Comparison of ENCODE assay signal across 8 mouse cellular contexts in genomic region chr14:46390249-46390775, GRCm38 (mm10). TPM values are rescaled to one million over a fixed set of nuclear protein-coding genes. Genes with fewer than 3 reads are reported as not detected.
DNase-seq lines count a peak whose midpoint lies in the region; ATAC-seq lines count a peak whose summit lies in the region.

Gene Bmp4, minus strand, starts transcription at chr14:46390669.

- peak; percentile 27 for DNase-seq in ovary, postnatal 36 days (ENCODE audit: low spot score)
- DNase-seq in ovary, postnatal 14 days (ENCODE audit: low spot score): no peak
- DNase-seq in gastrocnemius, postnatal 36 days: peak; percentile 44 to 70
- peak; percentile 80 for DNase-seq in intestine, embryonic 14.5 days (ENCODE audit: low spot score)
- peak; percentile 31 for DNase-seq in retina, embryonic 14.5 days (ENCODE audit: low spot score)
- DNase-seq in layer of hippocampus, adult 18-20 months (ENCODE audit: low spot score in 2 of 2): no peak
- DNase-seq in cerebellum, adult 9-10 months: no peak

- intact Hi-C loops in gastrocnemius, postnatal 36 days (cut with DNase I): no loop called here

- no peaks in the 10 kb centered on the region for H3K4me1 ChIP-seq in intestine, embryonic 14.5 days (replicated peaks; ENCODE audit: control insufficient read depth, insufficient read depth, low read length)
- H3K4me1 ChIP-seq in liver, embryonic 15.5 days (replicated peaks): peaks cover 12% of the 10 kb centered on the region

- H3K4me3 ChIP-seq in intestine, embryonic 14.5 days (ENCODE audit: low read depth, low read length): peak within 1 kb of the TSS; percentile 60
- H3K4me3 ChIP-seq in liver, embryonic 15.5 days (replicated peaks): no peak within 1 kb of the TSS

- H3K9me3 ChIP-seq in intestine, embryonic 14.5 days (ENCODE audit: control insufficient read depth, low read length): no peaks in the 10 kb centered on the region
- no peaks in the 10 kb centered on the region for H3K9me3 ChIP-seq in liver, embryonic 15.5 days (replicated peaks)

- WGBS in intestine, embryonic 14.5 days: 2% methylated on average over 26 of the region's 26 CpGs
- 2% methylated on average over 26 of the region's 26 CpGs for WGBS in liver, embryonic 15.5 days (ENCODE audit: insufficient replicate concordance)

- peaks cover 25% of the 10 kb centered on the region for H3K27me3 ChIP-seq in intestine, embryonic 14.5 days (replicated peaks; ENCODE audit: control insufficient read depth, insufficient read depth, low read length)
- peaks cover 89% of the 10 kb centered on the region for H3K27me3 ChIP-seq in liver, embryonic 15.5 days

- peak within 1 kb of the TSS; percentile 91 for H3K27ac ChIP-seq in intestine, embryonic 14.5 days (ENCODE audit: low read depth)
- no peak within 1 kb of the TSS for H3K27ac ChIP-seq in liver, embryonic 15.5 days (replicated peaks)

- peak; percentile 28 for ATAC-seq in intestine, embryonic 14.5 days (replicated peaks; ENCODE audit: low FRiP score, low TSS enrichment, low read depth)
- no peak for ATAC-seq in liver, embryonic 15.5 days (ENCODE audit: insufficient read depth)

- peak within 1 kb of the TSS; percentile 86 for H3K9ac ChIP-seq in intestine, embryonic 14.5 days (ENCODE audit: low read length)
- no peak within 1 kb of the TSS for H3K9ac ChIP-seq in liver, embryonic 15.5 days

- peak within 1 kb of the TSS; percentile 73 for H3K4me2 ChIP-seq in intestine, embryonic 14.5 days (ENCODE audit: low read length)
- peak within 1 kb of the TSS; percentile 35 for H3K4me2 ChIP-seq in liver, embryonic 15.5 days

- no peaks in the 10 kb centered on the region for H3K36me3 ChIP-seq in intestine, embryonic 14.5 days (ENCODE audit: control insufficient read depth, insufficient read depth, low read length)
- no peaks in the 10 kb centered on the region for H3K36me3 ChIP-seq in liver, embryonic 15.5 days (replicated peaks)

RNA-seq across cellular contexts. Expression of gene Bmp4, which starts in this region (rescaled TPM):
- total RNA-seq in gastrocnemius, postnatal 36 days (2021): 1 to 10 TPM; 6.7 to 8.9 TPM
- polyA plus RNA-seq in intestine, embryonic 14.5 days (2014; fragmentation: Nextera tagmentation; extraction: Ambion mirVana): 62.9 and 71.5 TPM in 2 replicates
- 0.89 and 1.3 TPM in 2 replicates for polyA plus RNA-seq in liver, embryonic 15.5 days (2015; fragmentation: Nextera tagmentation; extraction: Ambion mirVana)
- total RNA-seq in layer of hippocampus, adult 18-20 months (2021): 1 to 10 TPM; 1.2 to 3.0 TPM

Comparison
In these comparisons a context has a peak if more than half of its experiments do, and no peak if none do; other contexts are left out.
1. RNA of gene Bmp4 (polyA plus RNA-seq): 62.9 to 71.5 TPM in intestine, embryonic 14.5 days; 0.89 to 1.3 TPM in liver, embryonic 15.5 days; every median in the first group is over 10 times any median in the second.
2. DNase-seq: peak in ovary, postnatal 36 days (single experiment), gastrocnemius, postnatal 36 days (2 of 2), intestine, embryonic 14.5 days (single experiment) and retina, embryonic 14.5 days (single experiment); none in ovary, postnatal 14 days (single experiment), layer of hippocampus, adult 18-20 months (0 of 2) and cerebellum, adult 9-10 months (single experiment).